Mouse (Mus musculus): Measurements from ENCODE around the gene Abhd6. TPM values are rescaled to one million over a fixed set of nuclear protein-coding genes. Genes with fewer than 3 reads are reported as not detected.

Abhd6 gene
- polyA plus RNA-seq, 1 experiment from 2014 or later = 11.9 TPM

DNA sequence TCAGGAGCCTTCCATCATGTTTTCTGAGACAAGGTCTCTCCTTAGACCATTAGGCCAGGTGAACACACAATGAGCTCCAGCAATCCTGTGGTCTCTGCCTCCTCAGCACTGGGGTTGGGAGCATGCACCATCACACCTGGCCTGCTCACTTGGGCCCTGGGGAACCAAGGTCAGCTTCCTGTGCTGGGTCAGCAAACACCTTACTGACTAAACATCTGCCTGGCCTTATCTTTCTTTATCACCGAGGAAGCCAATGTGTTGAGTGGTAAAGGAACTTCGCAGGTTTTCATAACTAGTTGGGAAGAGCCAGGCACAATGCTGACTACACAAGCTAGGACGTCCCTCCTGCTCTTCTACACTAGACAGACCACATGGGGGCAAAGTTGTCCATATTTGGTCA, 12.7 kb upstream of the Abhd6 start:
- Histone ChIP-seq H3K9ac (ENCODE audit: low read depth, low read length) (no peak overlapping the region), H3K9me3 (ENCODE audit: control insufficient read depth, low read length) (no peaks in the 10 kb centered on the region), H3K27me3 (replicated peaks; ENCODE audit: control insufficient read depth, insufficient read depth, low read length) (no peaks in the 10 kb centered on the region), H3K27ac (ENCODE audit: low read depth, low read length) (no peak overlapping the region), H3K4me1 (replicated peaks; ENCODE audit: control insufficient read depth, insufficient read depth, low read length) (no peaks in the 10 kb centered on the region), H3K4me3 (ENCODE audit: low read depth, low read length) (no peak overlapping the region), H3K36me3 (ENCODE audit: control insufficient read depth, insufficient read depth, low read length) (no peaks in the 10 kb centered on the region), H3K4me2 (no peak overlapping the region)
- DNase-seq (ENCODE audit: low spot score) = no peak
- WGBS = 51% methylated on average over 3 of the region's 3 CpGs
- ATAC-seq (replicated peaks; ENCODE audit: low FRiP score) = no peak

DNA sequence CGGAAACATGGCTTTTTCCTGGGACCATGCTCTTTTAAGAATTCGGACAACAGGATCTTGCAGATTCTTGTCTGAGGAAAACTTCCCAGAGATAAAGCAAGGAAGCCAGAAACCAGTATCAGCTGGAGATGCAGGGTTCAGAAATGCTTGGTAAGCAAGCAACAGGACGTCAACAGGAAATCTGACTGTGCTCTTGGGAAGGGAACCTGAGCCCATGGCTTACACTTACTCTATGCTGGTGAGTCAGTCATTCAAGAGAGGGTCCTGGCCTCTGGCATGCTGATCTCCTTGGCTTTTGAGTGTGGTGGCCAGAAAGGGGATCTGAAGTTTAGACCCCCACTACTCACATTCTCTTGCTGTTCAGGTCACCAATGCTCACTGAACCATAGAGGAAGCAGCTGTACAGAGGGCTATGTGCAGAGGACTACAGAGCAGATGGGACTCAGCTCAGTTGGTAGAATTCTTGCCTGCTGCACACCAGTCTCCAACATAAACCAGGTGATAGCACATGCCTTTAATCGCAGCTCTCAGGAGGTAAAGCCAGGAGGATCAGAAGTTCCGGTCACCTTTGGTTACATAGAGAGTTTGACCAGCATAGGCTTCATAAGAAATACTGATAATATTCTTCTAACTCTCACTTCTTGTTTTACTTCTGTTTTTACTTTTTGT, 11.5 kb upstream of the Abhd6 start:
- 65% methylated on average over 5 of the region's 5 CpGs for WGBS
- H3K27me3 ChIP-seq (replicated peaks; ENCODE audit: control insufficient read depth, insufficient read depth, low read length) = no peaks in the 10 kb centered on the region
- H3K4me1 ChIP-seq (replicated peaks; ENCODE audit: control insufficient read depth, insufficient read depth, low read length) = no peaks in the 10 kb centered on the region
- H3K36me3 ChIP-seq (ENCODE audit: control insufficient read depth, insufficient read depth, low read length) = no peaks in the 10 kb centered on the region
- H3K27ac ChIP-seq (ENCODE audit: low read depth, low read length) = no peak overlapping the region
- DNase-seq (ENCODE audit: low spot score) (no peak), ATAC-seq (replicated peaks; ENCODE audit: low FRiP score) (no peak)
- H3K9me3 ChIP-seq (ENCODE audit: control insufficient read depth, low read length) = no peaks in the 10 kb centered on the region
- no peak overlapping the region for H3K4me3 ChIP-seq (ENCODE audit: low read depth, low read length)
- H3K4me2 ChIP-seq = no peak overlapping the region
- no peak overlapping the region for H3K9ac ChIP-seq (ENCODE audit: low read depth, low read length)

DNA sequence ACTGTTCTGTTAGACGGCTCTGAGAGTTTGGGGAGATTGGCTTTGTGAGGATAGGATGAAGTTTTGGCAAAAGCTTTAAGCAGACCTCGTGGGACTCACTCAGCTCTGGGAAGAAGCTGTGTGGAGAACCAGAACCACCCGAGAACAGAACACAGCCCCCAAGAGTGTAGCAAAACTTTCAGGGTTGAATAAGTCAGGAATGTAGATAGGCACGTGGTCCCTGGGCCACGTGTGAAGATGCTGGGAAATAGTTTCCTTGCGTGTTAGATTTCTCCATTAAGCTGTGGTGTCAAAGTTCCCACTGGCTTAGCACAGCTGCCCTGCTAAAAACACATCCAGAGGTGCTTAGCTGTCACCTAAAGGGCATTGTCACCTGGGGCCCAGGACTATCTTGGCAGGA, 10.5 kb upstream of the Abhd6 start:
- Histone ChIP-seq H3K9me3 (ENCODE audit: control insufficient read depth, low read length) (no peaks in the 10 kb centered on the region), H3K4me2 (no peak overlapping the region), H3K27me3 (replicated peaks; ENCODE audit: control insufficient read depth, insufficient read depth, low read length) (no peaks in the 10 kb centered on the region), H3K9ac (ENCODE audit: low read depth, low read length) (no peak overlapping the region), H3K36me3 (ENCODE audit: control insufficient read depth, insufficient read depth, low read length) (no peaks in the 10 kb centered on the region), H3K4me3 (ENCODE audit: low read depth, low read length) (no peak overlapping the region), H3K4me1 (replicated peaks; ENCODE audit: control insufficient read depth, insufficient read depth, low read length) (no peaks in the 10 kb centered on the region), H3K27ac (ENCODE audit: low read depth, low read length) (no peak overlapping the region)
- no peak for ATAC-seq (replicated peaks; ENCODE audit: low FRiP score)
- DNase-seq (ENCODE audit: low spot score) = no peak
- 67% methylated on average over 6 of the region's 6 CpGs for WGBS

DNA sequence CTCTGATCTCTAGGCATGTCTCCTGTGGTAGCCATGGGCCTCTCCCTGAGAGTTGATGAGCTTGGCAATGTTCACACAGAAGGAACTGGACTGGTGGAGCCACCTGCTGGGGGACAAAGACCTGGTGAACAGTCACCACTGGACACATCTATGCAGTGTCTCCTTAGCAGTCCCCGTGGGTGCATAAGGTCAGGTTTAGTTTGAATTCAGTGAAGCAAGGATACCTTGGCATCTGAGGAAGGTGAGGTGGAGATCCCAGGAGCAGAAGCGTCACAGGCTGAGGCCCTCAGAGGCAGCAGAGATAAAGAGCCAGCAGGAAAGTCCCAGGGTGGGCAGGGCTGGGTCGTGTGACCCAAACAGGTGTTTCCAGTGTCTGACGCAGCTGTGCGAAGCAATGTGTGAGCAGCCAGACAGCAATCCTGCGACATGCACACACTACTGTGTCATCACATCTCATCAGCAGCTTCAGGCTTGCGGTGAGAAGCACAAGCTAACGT, 8.4 kb upstream of the Abhd6 start, which contains the start of gene Dnase1l3:
Dnase1l3 (minus strand) TSS at position 303 of the 497 bp plus-strand sequence.
- 58% methylated on average over 8 of the region's 8 CpGs for WGBS

DNA sequence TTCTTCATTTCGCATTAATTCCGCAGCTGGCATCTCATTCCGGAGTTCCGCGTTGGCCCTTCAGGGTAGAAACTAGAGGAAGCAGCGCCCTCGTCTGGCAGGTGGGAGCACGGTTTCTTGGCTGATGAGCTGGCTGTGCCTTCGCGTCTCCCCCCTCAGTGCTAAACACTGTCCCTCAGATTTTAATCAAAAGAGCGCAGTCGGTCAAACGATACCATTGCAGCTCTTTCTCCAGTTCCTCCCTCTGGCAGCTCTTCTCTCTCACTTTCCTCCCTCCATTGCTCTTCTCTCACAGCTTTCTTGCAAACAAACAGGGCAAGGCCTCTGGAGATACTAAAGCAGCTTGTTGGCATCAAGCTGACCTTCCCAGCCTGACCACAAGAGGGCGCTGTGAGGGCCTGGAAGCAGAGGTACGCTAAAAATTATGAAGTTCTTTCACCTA, 5.4 kb upstream of the Abhd6 start:
- peak; percentile 48 for ATAC-seq (replicated peaks; ENCODE audit: low FRiP score)
- 2% methylated on average over 15 of the region's 15 CpGs for WGBS
- Histone ChIP-seq H3K36me3 (ENCODE audit: control insufficient read depth, insufficient read depth, low read length) (no peaks in the 10 kb centered on the region), H3K9ac (ENCODE audit: low read depth, low read length) (no peak overlapping the region), H3K4me1 (replicated peaks; ENCODE audit: control insufficient read depth, insufficient read depth, low read length) (no peaks in the 10 kb centered on the region), H3K4me2 (peak overlapping the region; percentile 56), H3K27ac (ENCODE audit: low read depth, low read length) (no peak overlapping the region), H3K9me3 (ENCODE audit: control insufficient read depth, low read length) (no peaks in the 10 kb centered on the region), H3K27me3 (replicated peaks; ENCODE audit: control insufficient read depth, insufficient read depth, low read length) (peaks cover 18% of the 10 kb centered on the region), H3K4me3 (ENCODE audit: low read depth, low read length) (no peak overlapping the region)
- DNase-seq (ENCODE audit: low spot score) = peak; percentile 83

More for the DNA sequence above, 8.4 kb upstream of the Abhd6 start, which contains the start of gene Dnase1l3:
- ATAC-seq (replicated peaks; ENCODE audit: low FRiP score) (peak; percentile 39; the same call in 1 of the 2 replicates), DNase-seq (ENCODE audit: low spot score) (no peak)
- no peaks in the 10 kb centered on the region for H3K36me3 ChIP-seq (ENCODE audit: control insufficient read depth, insufficient read depth, low read length)
- no peaks in the 10 kb centered on the region for H3K4me1 ChIP-seq (replicated peaks; ENCODE audit: control insufficient read depth, insufficient read depth, low read length)
- no peak within 1 kb of the TSS for H3K27ac ChIP-seq (ENCODE audit: low read depth, low read length)
- H3K9ac ChIP-seq (ENCODE audit: low read depth, low read length) = no peak within 1 kb of the TSS
- H3K9me3 ChIP-seq (ENCODE audit: control insufficient read depth, low read length) = no peaks in the 10 kb centered on the region
- no peak within 1 kb of the TSS for H3K4me3 ChIP-seq (ENCODE audit: low read depth, low read length)
- H3K27me3 ChIP-seq (replicated peaks; ENCODE audit: control insufficient read depth, insufficient read depth, low read length) = 0 out of 2 replicates have a peak, but pooled peaks cover 2% of the 10 kb centered on the region
- H3K4me2 ChIP-seq = no peak within 1 kb of the TSS

DNA sequence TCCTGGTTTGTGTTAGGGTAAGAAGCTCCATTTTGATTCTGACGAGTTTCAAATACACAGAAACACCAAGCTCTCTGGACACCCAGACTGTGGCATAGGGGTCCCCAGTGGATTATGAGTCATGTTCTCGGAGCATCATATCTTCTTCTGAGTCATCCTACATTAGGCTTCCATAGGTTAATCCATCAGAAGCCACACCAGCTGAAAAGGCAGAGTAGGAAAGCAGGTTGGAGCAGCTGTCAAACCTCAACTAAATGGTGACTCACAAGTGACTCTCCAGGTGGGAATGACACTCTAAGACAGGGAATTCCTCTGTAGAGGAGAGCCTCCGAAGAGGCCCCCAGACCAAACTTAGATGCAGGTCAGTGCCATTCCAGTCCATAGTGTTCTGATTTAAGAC, 3.7 kb upstream of the Abhd6 start:
- Histone ChIP-seq H3K36me3 (ENCODE audit: control insufficient read depth, insufficient read depth, low read length) (no peaks in the 10 kb centered on the region), H3K27me3 (replicated peaks; ENCODE audit: control insufficient read depth, insufficient read depth, low read length) (peaks cover 28% of the 10 kb centered on the region), H3K9ac (ENCODE audit: low read depth, low read length) (no peak overlapping the region), H3K4me2 (no peak overlapping the region), H3K4me1 (replicated peaks; ENCODE audit: control insufficient read depth, insufficient read depth, low read length) (no peaks in the 10 kb centered on the region; the same call in 1 of the 2 replicates), H3K4me3 (ENCODE audit: low read depth, low read length) (no peak overlapping the region), H3K9me3 (ENCODE audit: control insufficient read depth, low read length) (no peaks in the 10 kb centered on the region), H3K27ac (ENCODE audit: low read depth, low read length) (no peak overlapping the region)
- DNase-seq (ENCODE audit: low spot score) (no peak), ATAC-seq (replicated peaks; ENCODE audit: low FRiP score) (no peak)
- 67% methylated on average over 3 of the region's 3 CpGs for WGBS

DNA sequence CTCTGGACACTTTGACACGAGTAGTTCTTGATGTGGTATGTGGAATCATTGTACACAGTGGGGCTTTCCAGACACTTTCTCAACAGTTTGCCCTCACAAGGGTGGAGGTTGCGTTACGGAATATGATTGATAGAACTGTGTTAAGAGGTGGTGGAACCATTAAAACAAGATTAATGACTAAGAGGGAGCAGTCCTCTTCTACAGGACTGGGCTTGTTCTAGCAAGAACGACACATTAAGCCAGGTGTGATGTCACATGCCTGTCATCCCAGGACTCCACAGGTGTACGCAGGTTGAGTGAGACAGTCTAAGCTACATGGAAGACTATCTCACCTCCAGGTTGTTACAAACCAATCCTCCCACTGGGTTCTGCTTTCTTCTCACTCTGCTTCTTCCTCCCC, 3.3 kb upstream of the Abhd6 start:
- 75% methylated on average over 5 of the region's 5 CpGs for WGBS
- H3K9ac ChIP-seq (ENCODE audit: low read depth, low read length) = no peak overlapping the region
- ATAC-seq (replicated peaks; ENCODE audit: low FRiP score) (no peak), DNase-seq (ENCODE audit: low spot score) (no peak)
- H3K9me3 ChIP-seq (ENCODE audit: control insufficient read depth, low read length) = no peaks in the 10 kb centered on the region
- peaks cover 28% of the 10 kb centered on the region for H3K27me3 ChIP-seq (replicated peaks; ENCODE audit: control insufficient read depth, insufficient read depth, low read length)
- H3K4me2 ChIP-seq = no peak overlapping the region
- H3K4me1 ChIP-seq (replicated peaks; ENCODE audit: control insufficient read depth, insufficient read depth, low read length) = no peaks in the 10 kb centered on the region; the same call in 1 of the 2 replicates
- H3K27ac ChIP-seq (ENCODE audit: low read depth, low read length) = no peak overlapping the region
- no peaks in the 10 kb centered on the region for H3K36me3 ChIP-seq (ENCODE audit: control insufficient read depth, insufficient read depth, low read length)
- no peak overlapping the region for H3K4me3 ChIP-seq (ENCODE audit: low read depth, low read length)

DNA sequence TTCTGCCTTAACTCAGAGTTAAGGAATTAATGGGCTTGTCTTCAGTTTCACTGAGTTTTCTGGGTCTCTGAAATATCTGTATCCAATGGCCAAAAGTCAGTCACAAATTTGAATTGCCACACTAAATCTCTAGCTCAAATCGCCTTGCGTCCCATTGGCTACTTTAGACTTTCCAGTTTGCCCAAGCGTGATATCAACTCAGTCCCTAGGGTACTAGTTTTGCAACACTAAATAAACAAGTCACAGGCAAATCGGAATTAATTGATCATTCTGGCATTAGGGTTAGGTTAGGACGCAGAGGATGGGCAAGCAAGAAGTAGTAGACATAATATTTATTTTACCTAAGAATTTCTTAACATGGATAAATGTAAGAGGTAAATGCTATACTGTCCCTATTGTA, 2.5 kb upstream of the Abhd6 start:
- DNase-seq (ENCODE audit: low spot score) (no peak), ATAC-seq (replicated peaks; ENCODE audit: low FRiP score) (no peak)
- H3K36me3 ChIP-seq (ENCODE audit: control insufficient read depth, insufficient read depth, low read length) = no peaks in the 10 kb centered on the region
- H3K27me3 ChIP-seq (replicated peaks; ENCODE audit: control insufficient read depth, insufficient read depth, low read length) = peaks cover 28% of the 10 kb centered on the region
- no peak overlapping the region for H3K27ac ChIP-seq (ENCODE audit: low read depth, low read length)
- H3K4me1 ChIP-seq (replicated peaks; ENCODE audit: control insufficient read depth, insufficient read depth, low read length) = no peaks in the 10 kb centered on the region; the same call in 1 of the 2 replicates
- no peak overlapping the region for H3K4me3 ChIP-seq (ENCODE audit: low read depth, low read length)
- H3K4me2 ChIP-seq = no peak overlapping the region
- no peak overlapping the region for H3K9ac ChIP-seq (ENCODE audit: low read depth, low read length)
- WGBS = 81% methylated on average over 5 of the region's 5 CpGs
- no peaks in the 10 kb centered on the region for H3K9me3 ChIP-seq (ENCODE audit: control insufficient read depth, low read length)
